Mouse (Mus musculus): ENCODE data around the gene Camkmt. TPM values are rescaled to one million over a fixed set of nuclear protein-coding genes. Genes with fewer than 3 reads are reported as not detected.
A peak's percentile ranks its signal among the peaks of the same experiment; 100 is the strongest.

Gene Camkmt
- polyA plus RNA-seq, 2 experiments = 4.2 to 11.0 TPM

- Histone ChIP-seq H3K4me1 (ENCODE audit: control insufficient read depth, insufficient read depth, low read length) (peaks cover 10% of the 10 kb centered on the region), H3K27me3 (ENCODE audit: control insufficient read depth, insufficient read depth, low read length) (no peaks in the 10 kb centered on the region), H3K9ac (ENCODE audit: low read depth, low read length, severe bottlenecking) (no peak overlapping the region), H3K36me3 (ENCODE audit: control insufficient read depth, insufficient read depth, low read length) (no peaks in the 10 kb centered on the region), H3K4me3 (replicated peaks; ENCODE audit: low read length) (no peak overlapping the region), H3K4me2 (replicated peaks; ENCODE audit: low read depth, low read length, severe bottlenecking) (no peak overlapping the region), H3K9me3 (ENCODE audit: control insufficient read depth, low read length) (no peaks in the 10 kb centered on the region), H3K27ac (replicated peaks; ENCODE audit: low read depth, low read length) (no peak overlapping the region)
- DNase-seq (ENCODE audit: low spot score) (no peak), ATAC-seq (ENCODE audit: low FRiP score, low read depth) (no peak)
- TF ChIP-seq POLR2A (IDR thresholded peaks at IDR 0.05; ENCODE audit: borderline replicate concordance, extremely low read depth, insufficient read depth, insufficient read length) = no peak
- WGBS = 81% methylated on average over 19 of the region's 19 CpGs
These were observed 283.9 kb downstream of the Camkmt start for GRCm38 (mm10) chr17:85374100-85374833.

GRCm38 (mm10) chr17:85374834-85375176, 284.5 kb downstream of the Camkmt start:
- no peaks in the 10 kb centered on the region for H3K36me3 ChIP-seq (ENCODE audit: control insufficient read depth, insufficient read depth, low read length)
- no peak for DNase-seq (ENCODE audit: low spot score)
- TF ChIP-seq POLR2A (IDR thresholded peaks at IDR 0.05; ENCODE audit: borderline replicate concordance, extremely low read depth, insufficient read depth, insufficient read length) = no peak
- H3K4me1 ChIP-seq (ENCODE audit: control insufficient read depth, insufficient read depth, low read length) = peaks cover 10% of the 10 kb centered on the region
- H3K27me3 ChIP-seq (ENCODE audit: control insufficient read depth, insufficient read depth, low read length) = no peaks in the 10 kb centered on the region
- H3K27ac ChIP-seq (replicated peaks; ENCODE audit: low read depth, low read length) = no peak overlapping the region
- no peaks in the 10 kb centered on the region for H3K9me3 ChIP-seq (ENCODE audit: control insufficient read depth, low read length)
- no peak overlapping the region for H3K9ac ChIP-seq (ENCODE audit: low read depth, low read length, severe bottlenecking)
- H3K4me2 ChIP-seq (replicated peaks; ENCODE audit: low read depth, low read length, severe bottlenecking) = no peak overlapping the region
- 51% methylated on average over 8 of the region's 8 CpGs for WGBS
- ATAC-seq (ENCODE audit: low FRiP score, low read depth) = no peak
- H3K4me3 ChIP-seq (replicated peaks; ENCODE audit: low read length) = no peak overlapping the region

- Histone ChIP-seq H3K4me2 (replicated peaks; ENCODE audit: low read depth, low read length, severe bottlenecking) (no peak overlapping the region), H3K27ac (replicated peaks; ENCODE audit: low read depth, low read length) (no peak overlapping the region), H3K27me3 (ENCODE audit: control insufficient read depth, insufficient read depth, low read length) (no peaks in the 10 kb centered on the region), H3K4me1 (ENCODE audit: control insufficient read depth, insufficient read depth, low read length) (peaks cover 10% of the 10 kb centered on the region), H3K9ac (ENCODE audit: low read depth, low read length, severe bottlenecking) (no peak overlapping the region), H3K4me3 (replicated peaks; ENCODE audit: low read length) (no peak overlapping the region), H3K36me3 (ENCODE audit: control insufficient read depth, insufficient read depth, low read length) (no peaks in the 10 kb centered on the region), H3K9me3 (ENCODE audit: control insufficient read depth, low read length) (no peaks in the 10 kb centered on the region)
- DNase-seq (ENCODE audit: low spot score) (no peak), ATAC-seq (ENCODE audit: low FRiP score, low read depth) (peak; percentile 37; the same call in 1 of the 2 replicates)
- TF ChIP-seq POLR2A (IDR thresholded peaks at IDR 0.05; ENCODE audit: borderline replicate concordance, extremely low read depth, insufficient read depth, insufficient read length) = no peak
- WGBS = 34% methylated on average over 10 of the region's 10 CpGs
These were observed 285.2 kb downstream of the Camkmt start for GRCm38 (mm10) chr17:85375523-85375922.

DNA sequence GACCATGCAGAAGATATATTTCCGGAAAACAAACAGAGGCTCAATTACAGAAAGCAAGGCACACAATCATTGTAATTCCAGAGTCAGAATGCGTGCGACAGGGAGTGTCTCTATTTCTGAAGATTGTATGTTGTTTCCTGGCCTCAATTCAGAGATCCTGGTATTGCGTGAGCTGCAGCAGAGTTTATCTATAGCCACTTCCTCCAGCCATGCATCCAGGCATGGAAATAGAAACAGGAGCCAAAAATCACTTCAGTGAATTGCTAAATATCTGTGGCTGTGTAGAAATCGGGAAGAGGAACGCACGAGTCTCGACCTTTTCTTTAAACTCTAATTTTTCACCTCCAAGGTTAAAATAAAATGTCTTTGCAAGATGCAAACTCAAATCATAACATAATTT, 287.1 kb downstream of the Camkmt start:
- 85% methylated on average over 8 of the region's 8 CpGs for WGBS
- Histone ChIP-seq H3K9ac (ENCODE audit: low read depth, low read length, severe bottlenecking) (no peak overlapping the region), H3K27me3 (ENCODE audit: control insufficient read depth, insufficient read depth, low read length) (no peaks in the 10 kb centered on the region), H3K27ac (replicated peaks; ENCODE audit: low read depth, low read length) (no peak overlapping the region), H3K36me3 (ENCODE audit: control insufficient read depth, insufficient read depth, low read length) (no peaks in the 10 kb centered on the region), H3K4me1 (ENCODE audit: control insufficient read depth, insufficient read depth, low read length) (peaks cover 10% of the 10 kb centered on the region), H3K4me2 (replicated peaks; ENCODE audit: low read depth, low read length, severe bottlenecking) (no peak overlapping the region), H3K9me3 (ENCODE audit: control insufficient read depth, low read length) (no peaks in the 10 kb centered on the region), H3K4me3 (replicated peaks; ENCODE audit: low read length) (no peak overlapping the region)
- TF ChIP-seq POLR2A (IDR thresholded peaks at IDR 0.05; ENCODE audit: borderline replicate concordance, extremely low read depth, insufficient read depth, insufficient read length) = no peak
- no peak for ATAC-seq (ENCODE audit: low FRiP score, low read depth)
- no peak for DNase-seq (ENCODE audit: low spot score)

GRCm38 (mm10) chr17:85379101-85379500, 288.7 kb downstream of the Camkmt start:
- Histone ChIP-seq H3K27ac (replicated peaks; ENCODE audit: low read depth, low read length) (no peak overlapping the region), H3K4me2 (replicated peaks; ENCODE audit: low read depth, low read length, severe bottlenecking) (no peak overlapping the region), H3K4me1 (ENCODE audit: control insufficient read depth, insufficient read depth, low read length) (peaks cover 10% of the 10 kb centered on the region), H3K4me3 (replicated peaks; ENCODE audit: low read length) (no peak overlapping the region), H3K36me3 (ENCODE audit: control insufficient read depth, insufficient read depth, low read length) (no peaks in the 10 kb centered on the region), H3K27me3 (ENCODE audit: control insufficient read depth, insufficient read depth, low read length) (no peaks in the 10 kb centered on the region), H3K9me3 (ENCODE audit: control insufficient read depth, low read length) (no peaks in the 10 kb centered on the region), H3K9ac (ENCODE audit: low read depth, low read length, severe bottlenecking) (no peak overlapping the region)
- 94% methylated on average over 7 of the region's 7 CpGs for WGBS
- ATAC-seq (ENCODE audit: low FRiP score, low read depth) = no peak
- DNase-seq (ENCODE audit: low spot score) = no peak
- TF ChIP-seq POLR2A (IDR thresholded peaks at IDR 0.05; ENCODE audit: borderline replicate concordance, extremely low read depth, insufficient read depth, insufficient read length) = no peak
